Mouse (Mus musculus) right cerebral cortex, postnatal 36 days (tissue): ENCODE results near the gene Zbtb9.
A peak's percentile ranks its signal among the peaks of the same experiment; 100 is the strongest.

Experiments
- DNase-seq, 2 experiments: peaks; one replicate each; pipeline ENCODE4 v3.0.0; 2022; ENCODE audit warnings: low spot score in 2 of 2, mixed read lengths in 1 of 2

Zbtb9 gene

GRCm38 (mm10) chr17:27011998-27012672 lies 39.2 kb downstream of the Zbtb9 start:
- no peak for DNase-seq

GRCm38 (mm10) chr17:27012909-27013308 lies 39.9 kb downstream of the Zbtb9 start:
- peak in 1 of 2 experiments; percentile 73 for DNase-seq

- DNase-seq, result peak; percentile 72 to 80
Observed at GRCm38 (mm10) chr17:27017564-27018499, 44.9 kb downstream of the Zbtb9 start.

- DNase-seq, result peak in 1 of 2 experiments; percentile 40
Observed at GRCm38 (mm10) chr17:27018555-27019196, 45.7 kb downstream of the Zbtb9 start.

DNA sequence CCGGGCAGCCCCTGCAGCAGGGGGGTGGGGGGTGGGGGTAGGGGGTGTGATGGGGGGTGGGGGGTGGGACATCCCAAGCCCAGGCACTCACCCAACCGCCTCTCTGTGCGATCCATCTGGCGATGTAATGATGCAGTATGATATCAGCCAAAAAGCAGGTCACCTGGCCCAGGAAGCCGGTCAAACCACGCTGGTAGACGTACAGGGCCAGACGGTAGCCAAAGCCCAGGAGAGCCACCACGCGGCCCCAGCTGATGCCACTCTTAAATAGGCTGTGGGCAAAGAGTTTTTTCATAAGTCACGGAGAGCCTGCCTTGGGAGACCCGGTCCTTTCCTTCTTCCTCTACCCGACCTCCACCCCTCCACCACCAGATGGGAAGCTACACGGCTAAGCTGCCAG lies 48.1 kb downstream of the Zbtb9 start:
- DNase-seq, result no peak

GRCm38 (mm10) chr17:27021736-27022135 lies 48.8 kb downstream of the Zbtb9 start:
- no peak for DNase-seq

GRCm38 (mm10) chr17:27023342-27023741 lies 50.4 kb downstream of the Zbtb9 start:
- DNase-seq, result no peak

DNA sequence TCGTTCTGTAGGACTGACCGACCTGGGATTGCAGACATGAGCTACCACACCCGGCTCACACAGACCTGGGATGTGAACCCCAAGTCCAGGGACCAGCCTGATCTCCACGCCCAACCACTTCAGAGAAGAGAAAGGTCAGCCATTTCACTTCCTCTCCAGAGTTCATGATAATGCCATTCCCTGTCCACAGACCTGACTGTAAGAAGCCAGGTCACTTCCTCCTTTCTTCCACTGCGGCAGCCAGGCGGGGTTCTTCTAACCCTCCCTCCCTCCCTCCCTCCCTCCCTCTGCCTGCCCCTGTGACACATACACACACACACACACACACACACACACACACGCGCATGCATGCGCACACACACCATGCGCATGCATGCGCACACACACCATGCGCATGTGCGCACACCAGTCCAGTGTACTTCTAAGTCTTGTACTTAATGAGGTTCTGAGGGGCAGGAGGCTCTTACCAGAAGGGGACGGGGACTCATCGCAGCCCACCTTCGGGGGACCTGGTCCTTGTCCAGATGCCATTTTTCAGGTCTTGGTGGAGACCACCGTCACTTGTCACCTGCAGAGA lies 52.4 kb downstream of the Zbtb9 start:
- no peak for DNase-seq

- DNase-seq, result no peak
Observed at GRCm38 (mm10) chr17:27025951-27026350, 53.0 kb downstream of the Zbtb9 start.

- DNase-seq, result no peak
Observed at GRCm38 (mm10) chr17:27027460-27028283, 54.7 kb downstream of the Zbtb9 start.

GRCm38 (mm10) chr17:27028284-27028795 lies 55.4 kb downstream of the Zbtb9 start:
- peak; percentile 79 to 83 for DNase-seq

DNA sequence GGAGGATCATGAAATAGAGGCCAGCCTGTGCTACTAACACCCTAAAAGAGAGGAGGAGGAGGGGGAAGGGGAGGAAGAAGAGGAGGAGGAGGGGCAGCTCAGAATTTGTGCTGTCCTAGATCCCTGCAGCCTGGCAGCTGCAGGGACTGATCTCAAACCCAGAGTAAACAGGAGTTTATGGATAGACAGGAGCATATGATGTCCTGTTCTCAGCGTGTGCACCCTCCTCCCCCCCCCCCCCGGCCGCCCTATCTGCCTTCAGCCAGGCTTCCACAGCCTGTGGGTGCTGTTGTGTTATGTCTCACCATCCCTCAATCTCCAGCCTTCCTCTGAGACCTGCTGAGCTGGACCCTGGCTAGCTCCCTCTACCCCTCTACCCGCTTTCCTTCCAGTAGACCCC lies 55.9 kb downstream of the Zbtb9 start, which contains the start of gene Bak1:
Bak1 (minus strand) TSS at position 101 of the 400 bp plus-strand sequence.
- no peak for DNase-seq

DNA sequence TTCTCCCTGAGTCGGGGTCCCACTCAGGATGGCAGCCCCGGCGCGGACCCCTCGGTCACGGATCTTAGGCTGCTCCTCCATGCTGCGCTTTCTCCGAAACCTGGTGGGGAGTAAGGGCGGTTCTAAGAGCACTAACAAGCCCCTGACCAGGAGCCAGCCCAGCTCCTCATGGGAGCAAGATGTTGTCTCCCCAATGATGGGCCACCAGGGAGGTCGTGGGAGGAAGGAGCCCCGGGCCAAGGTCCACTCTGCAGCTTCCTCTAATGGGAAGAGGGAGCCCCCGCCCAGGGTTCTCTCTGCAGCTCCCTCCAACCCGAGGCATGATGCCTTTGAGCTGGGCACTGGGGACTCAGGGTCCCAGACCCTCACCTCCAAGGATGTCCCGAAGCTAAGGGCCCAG lies 56.5 kb downstream of the Zbtb9 start:
- no peak for DNase-seq

DNA sequence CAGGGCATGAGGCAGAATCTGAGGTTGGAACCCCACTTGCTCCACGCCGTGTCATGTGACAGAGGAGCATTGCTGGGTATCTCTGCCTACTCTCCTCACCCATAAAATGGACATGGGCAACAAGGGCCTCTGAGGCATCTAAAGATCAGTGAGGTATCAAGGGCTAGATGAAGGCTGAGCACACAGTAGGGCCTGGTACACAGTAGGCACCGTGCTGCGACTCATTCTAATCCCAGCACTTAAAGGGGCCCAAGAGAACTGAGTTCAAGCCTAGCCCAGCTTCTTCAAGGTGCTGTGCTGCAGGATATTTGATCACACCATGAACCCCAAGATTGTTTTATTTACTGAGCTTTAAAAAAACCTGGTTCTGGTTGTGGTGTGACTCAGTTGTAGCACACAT lies 57.9 kb downstream of the Zbtb9 start:
- DNase-seq, result no peak

GRCm38 (mm10) chr17:27032328-27032727 lies 59.4 kb downstream of the Zbtb9 start:
- no peak for DNase-seq

DNA sequence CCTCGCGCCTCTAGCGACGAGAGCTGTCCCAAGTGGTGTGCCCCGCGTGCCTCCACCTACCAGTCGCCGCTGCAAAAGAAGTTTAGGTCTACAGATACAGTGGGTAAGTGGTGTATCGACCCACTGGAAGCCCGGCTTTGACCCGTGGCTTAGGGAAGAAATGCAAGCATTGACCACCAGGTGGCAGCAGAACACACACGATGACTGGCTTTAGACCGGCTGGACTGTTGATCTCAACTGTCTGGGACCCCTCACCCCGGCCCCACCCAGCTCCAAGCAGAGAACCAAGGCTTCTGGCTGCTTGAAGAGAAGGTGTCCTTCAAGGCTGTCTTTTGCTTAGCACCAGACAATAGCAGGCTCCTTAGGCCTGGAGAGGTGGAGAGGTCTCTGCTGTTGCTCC lies 59.9 kb downstream of the Zbtb9 start:
- peak; percentile 50 to 54 for DNase-seq

DNA sequence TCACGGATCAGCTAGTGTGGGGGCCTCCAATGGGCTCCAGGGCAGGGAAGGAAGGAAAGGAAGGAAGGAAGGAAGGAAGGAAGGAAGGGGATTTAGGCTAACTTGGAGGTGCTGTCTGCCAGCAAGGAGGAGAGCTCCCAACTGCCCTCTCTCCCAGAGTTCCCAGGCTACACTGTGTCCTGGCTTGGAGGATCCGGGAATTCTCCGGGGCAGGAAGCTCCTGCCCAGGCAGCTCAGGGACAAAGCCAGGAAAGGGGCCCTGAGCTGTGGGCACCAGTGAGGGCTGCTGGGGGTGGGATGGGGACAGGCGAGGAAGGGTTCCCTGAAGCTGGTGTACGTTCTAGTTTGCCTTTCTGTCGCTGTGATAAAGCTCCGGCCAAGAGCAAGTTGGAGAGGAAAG lies 63.5 kb downstream of the Zbtb9 start:
- DNase-seq, result no peak

DNA sequence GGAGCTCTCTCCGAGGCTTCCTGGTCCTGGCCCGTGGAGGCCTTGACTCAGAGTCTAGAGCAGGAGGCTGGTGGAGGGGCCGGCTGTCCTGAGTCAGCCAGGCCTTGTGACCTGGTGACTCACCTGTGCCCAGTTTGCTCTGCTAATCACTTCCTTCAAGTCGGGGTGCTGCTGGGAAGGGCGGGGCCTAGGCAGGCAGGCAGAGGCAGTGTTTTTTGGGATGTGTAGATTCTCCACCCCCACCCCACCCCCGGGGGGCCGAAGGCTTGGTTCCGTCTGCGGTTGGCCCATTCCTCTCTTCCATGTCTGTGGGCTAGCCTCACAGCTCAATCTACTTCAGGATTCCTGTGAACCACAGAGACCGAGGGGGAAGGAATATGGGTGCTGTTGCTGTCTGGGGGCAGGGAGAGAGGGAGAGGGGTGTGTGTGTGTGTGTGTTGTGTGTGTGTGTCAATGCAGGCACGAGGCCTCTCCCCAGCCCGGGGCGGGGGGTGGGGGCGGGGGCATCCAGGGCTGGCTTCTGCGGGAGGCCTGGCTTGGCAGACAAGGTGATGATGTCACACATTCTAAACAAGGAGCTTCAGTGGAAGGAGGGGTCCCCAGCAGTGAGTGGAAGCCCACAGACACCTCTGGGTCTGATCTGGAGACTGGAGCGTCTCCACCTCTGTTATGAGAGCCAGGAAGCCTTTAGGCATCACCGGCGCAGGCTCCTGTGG lies 65.5 kb downstream of the Zbtb9 start:
- DNase-seq, result no peak

DNA sequence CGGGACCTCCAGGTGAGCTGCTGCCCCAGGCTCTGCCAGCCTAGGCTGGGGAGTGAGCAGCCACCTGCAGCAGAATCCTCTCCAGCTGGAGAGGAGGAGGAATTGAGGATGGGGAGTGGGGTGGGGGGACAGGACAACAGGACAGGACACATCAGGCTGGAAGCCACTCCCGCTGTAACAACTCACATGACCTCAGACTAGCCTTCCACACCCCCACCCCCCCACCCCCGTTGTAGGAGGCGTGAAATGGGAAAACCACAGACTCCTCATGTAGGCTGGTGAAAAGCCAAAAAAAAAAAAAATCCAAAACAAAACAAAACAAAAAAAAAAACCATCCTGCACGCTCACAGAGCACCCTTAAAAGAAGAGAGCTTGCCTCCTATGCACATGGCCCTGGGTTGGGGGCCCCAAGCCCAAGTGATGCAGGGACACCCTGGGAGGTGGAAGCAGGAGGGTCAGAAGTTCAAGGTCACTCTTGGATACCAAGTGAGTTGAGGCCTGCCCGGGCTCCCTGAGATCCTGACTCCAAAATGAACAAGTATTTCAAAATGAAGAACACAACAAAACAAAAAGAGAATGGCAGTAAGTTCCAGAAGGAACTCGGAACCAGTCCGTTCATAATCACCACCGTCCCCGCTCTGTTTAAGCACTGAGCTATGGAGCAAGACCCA lies 66.6 kb downstream of the Zbtb9 start:
- DNase-seq, result no peak
